Mouse (Mus musculus): ENCODE measurements around the gene Emsy.

The Emsy gene

GRCm38 (mm10) chr7:98656531-98657221 lies at the start of gene Emsy:
TSS of gene Emsy (minus strand) at chr7:98656783.
- peak; percentile 93 to 96 for DNase-seq

- DNase-seq, result no peak
These were observed 47.7 kb upstream of the Emsy start for GRCm38 (mm10) chr7:98704276-98704675.

GRCm38 (mm10) chr7:98703365-98703881 lies 46.8 kb upstream of the Emsy start:
- DNase-seq, result peak; percentile 62 to 64

- peak; percentile 99 to 100 for DNase-seq
These were observed 46.0 kb upstream of the Emsy start, which contains the start of gene Thap12 for GRCm38 (mm10) chr7:98702283-98703240. TSS of gene Thap12 (plus strand) at chr7:98703103.

- peak in 1 of 2 experiments; percentile 33 for DNase-seq
These were observed 45.2 kb upstream of the Emsy start for GRCm38 (mm10) chr7:98701771-98702170.

- DNase-seq, result no peak
These were observed 42.0 kb upstream of the Emsy start for GRCm38 (mm10) chr7:98698590-98698989.

- no peak for DNase-seq
These were observed 41.5 kb upstream of the Emsy start for GRCm38 (mm10) chr7:98698041-98698440.

- DNase-seq, result peak in 1 of 2 experiments; percentile 50
These were observed 40.9 kb upstream of the Emsy start for GRCm38 (mm10) chr7:98697496-98697895.

GRCm38 (mm10) chr7:98694046-98694445 lies 37.5 kb upstream of the Emsy start:
- DNase-seq, result no peak

- DNase-seq, result peak in 1 of 2 experiments; percentile 42
These were observed 36.4 kb upstream of the Emsy start for GRCm38 (mm10) chr7:98692761-98693546.

- no peak for DNase-seq
These were observed 34.2 kb upstream of the Emsy start for GRCm38 (mm10) chr7:98690831-98691230.

- no peak for DNase-seq
These were observed 33.5 kb upstream of the Emsy start for GRCm38 (mm10) chr7:98690126-98690525.

- peak; percentile 30 to 46 for DNase-seq
These were observed 29.3 kb upstream of the Emsy start for GRCm38 (mm10) chr7:98685895-98686294.

- no peak for DNase-seq
These were observed 26.2 kb upstream of the Emsy start for GRCm38 (mm10) chr7:98682821-98683220.

- no peak for DNase-seq
These were observed 24.1 kb upstream of the Emsy start for GRCm38 (mm10) chr7:98680691-98681090.

GRCm38 (mm10) chr7:98678441-98678840 lies 21.9 kb upstream of the Emsy start:
- DNase-seq, result no peak

- no peak for DNase-seq
These were observed 20.9 kb upstream of the Emsy start for GRCm38 (mm10) chr7:98677511-98677910.

- DNase-seq, result no peak
These were observed 17.8 kb upstream of the Emsy start for GRCm38 (mm10) chr7:98674344-98674743.

- DNase-seq, result peak; percentile 22 to 27
These were observed 15.8 kb upstream of the Emsy start for GRCm38 (mm10) chr7:98672241-98672955.

- no peak for DNase-seq
These were observed 14.8 kb upstream of the Emsy start for GRCm38 (mm10) chr7:98671416-98671815.

- no peak for DNase-seq
These were observed 14.2 kb upstream of the Emsy start for GRCm38 (mm10) chr7:98670831-98671230.

Measured in cerebellum, postnatal 14 days (tissue).